Mouse (Mus musculus) MEL (cell line): ENCODE results near the gene Tspan18. TPM values are rescaled to one million over a fixed set of nuclear protein-coding genes. Genes with fewer than 3 reads are reported as not detected.

Source experiments
- DNase-seq: peaks from one replicate; pipeline ENCODE4 v3.0.0; 2011; ENCODE audit warnings: low read depth, low spot score
- H3K27ac ChIP-seq: 2 replicates; pipeline ENCODE4 v1.5.1; 2012; ENCODE audit warnings: low read depth, mild to moderate bottlenecking, control low read depth, low read length, moderate library complexity; ENCODE audit not compliant: control insufficient read depth
- H3K27me3 ChIP-seq, 2 experiments: fragments of 150-350 bp in 1 of 2; sonication (generic) in 1 of 2; 2 replicates each; pipeline ENCODE4 v1.6.1; 2012; ENCODE audit warnings: low read length in 2 of 2, mild to moderate bottlenecking in 2 of 2, improper control_type of control experiment in 1 of 2, moderate library complexity in 1 of 2; ENCODE audit not compliant: insufficient read depth in 2 of 2, control insufficient read depth in 1 of 2
- H3K36me3 ChIP-seq, 2 experiments: 2 replicates each; pipeline ENCODE4 v1.6.1; 2012 to 2014; ENCODE audit warnings: low read length in 2 of 2, improper control_type of control experiment in 1 of 2, inconsistent platforms in 1 of 2, mild to moderate bottlenecking in 1 of 2; ENCODE audit not compliant: insufficient read depth in 2 of 2, control insufficient read depth in 1 of 2
- H3K4me1 ChIP-seq, 2 experiments: fragments of 150-350 bp in 1 of 2; sonication (generic) in 1 of 2; 2 replicates each; pipeline ENCODE4 v1.6.1; 2012; ENCODE audit warnings: low read length in 2 of 2, improper control_type of control experiment in 1 of 2, mild to moderate bottlenecking in 1 of 2; ENCODE audit not compliant: insufficient read depth in 2 of 2, control insufficient read depth in 1 of 2
- H3K4me3 ChIP-seq, 2 experiments: fragments of 150-350 bp in 1 of 2; sonication (generic) in 1 of 2; 2 replicates each; pipeline ENCODE4 v1.5.1; 2012; ENCODE audit warnings: low read depth in 2 of 2, low read length in 2 of 2, mild to moderate bottlenecking in 2 of 2, moderate library complexity in 2 of 2, control low read depth in 1 of 2, improper control_type of control experiment in 1 of 2; ENCODE audit not compliant: control insufficient read depth in 1 of 2, insufficient read depth in 1 of 2
- H3K79me2 ChIP-seq: 2 replicates; pipeline ENCODE4 v1.6.1; 2012; ENCODE audit warnings: mild to moderate bottlenecking, low read length, moderate library complexity; ENCODE audit not compliant: control insufficient read depth, poor library complexity, insufficient read depth
- H3K9ac ChIP-seq: 2 replicates; pipeline ENCODE4 v1.6.1; 2012; ENCODE audit warnings: low read depth, mild to moderate bottlenecking, control low read depth, low read length, moderate library complexity; ENCODE audit not compliant: control insufficient read depth, poor library complexity, severe bottlenecking
- H3K9me3 ChIP-seq: fragments of 150-350 bp; sonication (generic); replicated peaks from 2 replicates; pipeline ENCODE4 v1.6.1; 2012; ENCODE audit warnings: mild to moderate bottlenecking, low read length, improper control_type of control experiment, moderate library complexity; ENCODE audit not compliant: insufficient read depth
- BHLHE40 ChIP-seq: IDR thresholded peaks from 2 replicates; pipeline ENCODE4 v1.6.1; 2012; ENCODE audit warnings: low read depth, mild to moderate bottlenecking, inconsistent platforms, low read length, improper control_type of control experiment, borderline replicate concordance
- CHD2 ChIP-seq: IDR thresholded peaks from 2 replicates; pipeline ENCODE4 v1.6.1; 2011; ENCODE audit warnings: low read length, improper control_type of control experiment
- E2F4 ChIP-seq: IDR thresholded peaks from 2 replicates; pipeline ENCODE4 v1.6.1; 2011; ENCODE audit warnings: low read depth, low read length, improper control_type of control experiment, borderline replicate concordance
- EP300 ChIP-seq, 2 experiments: IDR thresholded peaks; 2 replicates each; pipeline ENCODE4 v1.6.1; 2011; ENCODE audit warnings: improper control_type of control experiment in 2 of 2, low read length in 2 of 2, low read depth in 1 of 2, mild to moderate bottlenecking in 1 of 2
- ETS1 ChIP-seq: IDR thresholded peaks from 2 replicates; pipeline ENCODE4 v1.6.1; 2012; ENCODE audit warnings: low read depth, mild to moderate bottlenecking, inconsistent platforms, low read length, improper control_type of control experiment, moderate library complexity
- GABPA ChIP-seq: IDR thresholded peaks from 2 replicates; pipeline ENCODE4 v1.6.1; 2012; ENCODE audit warnings: low read depth, mild to moderate bottlenecking, inconsistent platforms, low read length, improper control_type of control experiment, moderate library complexity
- GATA1 ChIP-seq: IDR thresholded peaks from 2 replicates; pipeline ENCODE4 v1.6.1; 2011; ENCODE audit warnings: low read depth, low read length, improper control_type of control experiment
- HCFC1 ChIP-seq: IDR thresholded peaks from 2 replicates; pipeline ENCODE4 v1.6.1; 2012; ENCODE audit warnings: low read depth, mild to moderate bottlenecking, inconsistent platforms, low read length, improper control_type of control experiment, moderate library complexity
- KAT2A ChIP-seq: conservative IDR thresholded peaks from 2 replicates; pipeline ENCODE4 v1.6.1; 2012; ENCODE audit warnings: low read depth, low read length, improper control_type of control experiment, inconsistent platforms
- MAX ChIP-seq: IDR thresholded peaks from 2 replicates; pipeline ENCODE4 v1.6.1; 2011; ENCODE audit warnings: low read length, improper control_type of control experiment
- MAZ ChIP-seq: IDR thresholded peaks from 2 replicates; pipeline ENCODE4 v1.6.1; 2012; ENCODE audit warnings: low read depth, mild to moderate bottlenecking, inconsistent platforms, low read length, improper control_type of control experiment
- MEF2A ChIP-seq: IDR thresholded peaks from 2 replicates; pipeline ENCODE4 v1.6.1; 2014; ENCODE audit warnings: low read depth, mild to moderate bottlenecking, inconsistent platforms, low read length, improper control_type of control experiment; ENCODE audit not compliant: poor library complexity, insufficient replicate concordance, severe bottlenecking; ENCODE audit errors: extremely low read depth
- MYC ChIP-seq: IDR thresholded peaks from 2 replicates; pipeline ENCODE4 v1.6.1; 2011; ENCODE audit warnings: low read depth, mild to moderate bottlenecking, low read length, improper control_type of control experiment, moderate library complexity
- POLR2A ChIP-seq, 2 experiments: IDR thresholded peaks; 2 replicates each; pipeline ENCODE4 v1.6.1; 2011 to 2012; ENCODE audit warnings: low read length in 2 of 2, mild to moderate bottlenecking in 2 of 2, control low read depth in 1 of 2, improper control_type of control experiment in 1 of 2, low read depth in 1 of 2, moderate library complexity in 1 of 2; ENCODE audit not compliant: control insufficient read depth in 1 of 2, insufficient read depth in 1 of 2, poor library complexity in 1 of 2
- RAD21 ChIP-seq: IDR thresholded peaks from 2 replicates; pipeline ENCODE4 v1.6.1; 2011; ENCODE audit warnings: mild to moderate bottlenecking, low read depth, low read length, improper control_type of control experiment
- SMC3 ChIP-seq: IDR thresholded peaks from 2 replicates; pipeline ENCODE4 v1.6.1; 2011; ENCODE audit warnings: low read depth, low read length, improper control_type of control experiment
- TAL1 ChIP-seq: IDR thresholded peaks from 2 replicates; pipeline ENCODE4 v1.6.1; 2012; ENCODE audit warnings: mild to moderate bottlenecking, inconsistent platforms, low read length, moderate library complexity, mixed read lengths
- TBP ChIP-seq: IDR thresholded peaks from 2 replicates; pipeline ENCODE4 v1.8.0; 2011; ENCODE audit warnings: low read depth, low read length, improper control_type of control experiment
- TCF12 ChIP-seq: IDR thresholded peaks from 2 replicates; pipeline ENCODE4 v1.6.1; 2014; ENCODE audit warnings: low read depth, mild to moderate bottlenecking, inconsistent platforms, low read length, improper control_type of control experiment, moderate library complexity
- UBTF ChIP-seq: IDR thresholded peaks from 2 replicates; pipeline ENCODE4 v1.6.1; 2012; ENCODE audit warnings: low read depth, mild to moderate bottlenecking, inconsistent platforms, low read length, improper control_type of control experiment, moderate library complexity, borderline replicate concordance; ENCODE audit not compliant: insufficient read depth
- USF1 ChIP-seq: IDR thresholded peaks from 2 replicates; pipeline ENCODE4 v1.6.1; 2014; ENCODE audit warnings: low read depth, mild to moderate bottlenecking, inconsistent platforms, low read length, improper control_type of control experiment, moderate library complexity
- ZC3H11A ChIP-seq: IDR thresholded peaks from 2 replicates; pipeline ENCODE4 v1.6.1; 2012; ENCODE audit warnings: low read depth, mild to moderate bottlenecking, inconsistent platforms, low read length, improper control_type of control experiment
- ZKSCAN1 ChIP-seq: IDR thresholded peaks from 2 replicates; pipeline ENCODE4 v1.6.1; 2012; ENCODE audit warnings: low read depth, mild to moderate bottlenecking, inconsistent platforms, low read length, improper control_type of control experiment, moderate library complexity
- ZMIZ1 ChIP-seq: IDR thresholded peaks from 2 replicates; pipeline ENCODE4 v1.6.1; 2012; ENCODE audit warnings: low read depth, mild to moderate bottlenecking, inconsistent platforms, low read length, improper control_type of control experiment, moderate library complexity
- polyA plus RNA-seq, 2 experiments: library from polyadenylated mRNA; stranded (reverse) in 1 of 2; unstranded in 1 of 2; fragments of >175 nt in 1 of 2; fragments of >200 nt in 1 of 2; gene quantifications; 2 replicates each; pipeline versions ENCODE4 v1.2.1 to v1.2.4; 2012; ENCODE audit warnings: low replicate concordance in 2 of 2, low read depth in 1 of 2; ENCODE audit not compliant: insufficient read length in 2 of 2, insufficient read depth in 1 of 2, missing spikeins in 1 of 2
- total RNA-seq: library from RNA; depleted of rRNA; stranded (reverse); fragments of 300-350 nt; gene quantifications from 2 replicates; pipeline ENCODE4 v1.2.3, GENCODE M21; 2012

Gene Tspan18
- total and polyA plus RNA-seq, 3 experiments: 2.2 to 4.4 TPM; not detected in 1

DNA sequence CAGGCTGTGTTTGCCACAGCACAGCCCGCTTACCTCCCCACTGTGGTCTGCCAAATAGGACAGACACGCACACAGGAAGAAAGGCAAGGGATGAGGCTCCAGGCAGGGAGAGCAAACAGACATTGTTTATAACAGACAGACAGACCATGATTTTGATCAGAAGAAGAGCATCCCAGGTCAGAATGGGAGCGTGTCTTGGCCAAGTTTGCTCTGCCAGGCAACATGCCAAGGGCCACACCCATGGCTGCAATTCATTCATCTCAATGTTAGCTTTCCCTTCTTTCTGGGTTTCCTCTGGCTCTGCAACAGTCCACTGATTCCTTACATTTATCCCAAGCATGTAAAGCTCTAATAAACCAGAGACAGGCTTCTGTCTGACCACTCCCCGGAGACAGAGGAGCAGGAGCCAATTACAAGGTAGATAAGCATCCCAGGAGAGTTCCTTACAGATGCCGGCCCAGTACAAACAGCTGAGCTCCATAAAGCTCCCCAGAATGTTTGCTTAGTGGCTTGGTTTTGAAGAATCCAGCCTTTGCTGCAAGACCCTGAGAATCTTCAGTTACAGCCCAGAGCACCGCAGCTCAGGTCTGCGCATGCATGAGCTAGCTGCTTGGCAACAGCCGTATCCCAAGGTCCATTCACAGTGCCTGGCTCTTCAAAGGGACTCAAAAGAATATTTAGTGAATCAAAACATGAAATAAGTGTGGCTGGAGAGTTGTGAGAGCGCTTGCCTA, 5.2 kb upstream of the Tspan18 start:
- H3K9me3 ChIP-seq: no peaks in the 10 kb centered on the region
- H3K79me2 ChIP-seq: no peaks in the 10 kb centered on the region
- peaks cover 5 to 13% of the 10 kb centered on the region in 2 experiments for H3K4me1 ChIP-seq
- H3K4me3 ChIP-seq: no peak overlapping the region
- no peak overlapping the region for H3K9ac ChIP-seq
- H3K27ac ChIP-seq: no peak overlapping the region
- TF ChIP-seq KAT2A: no peak
- TF ChIP-seq ETS1: peak; percentile 43; the same call in 1 of the 2 replicates
- TF ChIP-seq MAZ: no peak
- no peak for TF ChIP-seq HCFC1
- TF ChIP-seq ZKSCAN1: no peak
- TF ChIP-seq EP300 (IDR thresholded peaks at IDR 0.05; ENCODE audit: low read depth in 1 of 2, low read length in 2 of 2): peak; percentile 51 to 52; a peak in 3 of 4 replicates
- TF ChIP-seq MYC: 0 out of 2 replicates have a peak, but pooled peaks have one; percentile 23
- no peak for TF ChIP-seq SMC3
- no peak for TF ChIP-seq RAD21
- TF ChIP-seq GATA1: 0 out of 2 replicates have a peak, but pooled peaks have one; percentile 5
- TF ChIP-seq CHD2: no peak
- no peak for TF ChIP-seq TCF12
- no peaks in the 10 kb centered on the region for H3K27me3 ChIP-seq
- H3K36me3 ChIP-seq: peaks cover 0 to 6% of the 10 kb centered on the region in 2 experiments; a peak in 2 of 4 replicates
- peak; percentile 44 for DNase-seq

DNA sequence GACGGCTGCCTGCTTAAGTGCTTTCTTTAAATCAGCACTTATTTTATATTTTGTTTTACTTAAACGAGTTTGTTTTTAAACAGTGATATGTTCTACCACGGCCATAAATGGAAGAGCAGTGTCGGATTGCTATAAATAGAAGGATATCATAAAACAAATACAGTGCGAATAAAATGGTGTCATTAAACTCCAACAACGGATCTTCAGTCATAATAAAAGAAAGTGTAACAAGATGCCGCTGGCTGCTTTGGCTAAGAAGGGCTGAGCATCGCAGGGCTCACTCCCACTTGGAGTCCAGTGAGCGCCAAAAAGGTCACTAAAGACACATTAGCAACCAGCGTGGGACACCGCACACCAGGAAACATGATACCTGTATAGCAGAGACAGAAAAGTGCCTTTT, 1.7 kb upstream of the Tspan18 start:
- Histone ChIP-seq H3K36me3 (peaks cover 0 to 6% of the 10 kb centered on the region in 2 experiments; a peak in 1 of 4 replicates), H3K27me3 (no peaks in the 10 kb centered on the region; a peak in 1 of 4 replicates), H3K9ac (no peak overlapping the region), H3K27ac (no peak overlapping the region), H3K9me3 (no peaks in the 10 kb centered on the region), H3K79me2 (no peaks in the 10 kb centered on the region), H3K4me1 (peaks cover 5 to 16% of the 10 kb centered on the region in 2 experiments), H3K4me3 (no peak overlapping the region)
- TF ChIP-seq ZC3H11A (no peak), USF1 (no peak), ETS1 (no peak), TBP (no peak), BHLHE40 (no peak), MEF2A (no peak), UBTF (no peak), ZMIZ1 (no peak), GABPA (no peak), HCFC1 (no peak), POLR2A (IDR thresholded peaks at IDR 0.05; ENCODE audit: control insufficient read depth in 1 of 2, insufficient read depth in 1 of 2, low read depth in 1 of 2, low read length in 2 of 2, poor library complexity in 1 of 2) (no peak), EP300 (IDR thresholded peaks at IDR 0.05; ENCODE audit: low read depth in 1 of 2, low read length in 2 of 2) (no peak), MAX (no peak), TAL1 (no peak), E2F4 (no peak)
- DNase-seq: no peak
